Mouse (Mus musculus): ENCODE measurements at regions not wholly inside any gene's neighbourhood (a gene's known extent, or its start where the extent isn't known, plus 50 kb on each side); places are given as distances from the start of the nearest gene placed in this dataset.

DNA sequence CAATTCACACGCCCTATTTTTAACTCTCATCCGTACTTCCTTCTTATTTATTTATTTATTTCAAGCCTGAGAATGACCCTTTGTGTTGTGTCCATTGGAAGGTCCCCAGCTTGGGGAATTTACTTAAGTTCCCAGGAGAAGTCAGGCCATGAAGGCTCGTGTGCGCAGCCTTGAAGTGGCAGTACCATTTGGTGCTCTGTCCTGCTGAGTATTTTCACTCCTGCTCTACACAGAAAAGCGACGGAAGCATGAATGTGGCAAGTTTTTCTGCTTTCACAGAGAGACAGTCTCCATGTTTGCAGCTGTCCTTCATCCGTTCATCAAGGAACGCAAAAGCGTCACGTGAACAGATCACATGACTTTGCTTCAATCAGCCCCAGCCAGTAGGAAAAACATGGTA is 610.2 kb upstream of the Clint1 start:
- DNase-seq (ENCODE audit: low read depth, low spot score): peak; percentile 30

GRCm38 (mm10) chr11:45244796-45245195 is 607.1 kb upstream of the Clint1 start:
- DNase-seq (ENCODE audit: low read depth, low spot score): no peak

- DNase-seq (ENCODE audit: low read depth, low spot score): no peak
These were observed 595.8 kb upstream of the Clint1 start for GRCm38 (mm10) chr11:45256019-45256418.

GRCm38 (mm10) chr11:45262198-45262597 is 589.7 kb upstream of the Clint1 start:
- DNase-seq (ENCODE audit: low read depth, low spot score): peak; percentile 58

GRCm38 (mm10) chr11:45264001-45264400 is 587.9 kb upstream of the Clint1 start:
- peak; percentile 87 for DNase-seq (ENCODE audit: low read depth, low spot score)

- peak; percentile 81 for DNase-seq (ENCODE audit: low read depth, low spot score)
These were observed 586.5 kb upstream of the Clint1 start for GRCm38 (mm10) chr11:45265171-45265988.

- peak; percentile 28 for DNase-seq (ENCODE audit: low read depth, low spot score)
These were observed 585.9 kb upstream of the Clint1 start for GRCm38 (mm10) chr11:45265989-45266302.

- no peak for DNase-seq (ENCODE audit: low read depth, low spot score)
These were observed 582.6 kb upstream of the Clint1 start for GRCm38 (mm10) chr11:45269215-45269614.

GRCm38 (mm10) chr11:45271206-45271605 is 580.6 kb upstream of the Clint1 start:
- DNase-seq (ENCODE audit: low read depth, low spot score): no peak

DNA sequence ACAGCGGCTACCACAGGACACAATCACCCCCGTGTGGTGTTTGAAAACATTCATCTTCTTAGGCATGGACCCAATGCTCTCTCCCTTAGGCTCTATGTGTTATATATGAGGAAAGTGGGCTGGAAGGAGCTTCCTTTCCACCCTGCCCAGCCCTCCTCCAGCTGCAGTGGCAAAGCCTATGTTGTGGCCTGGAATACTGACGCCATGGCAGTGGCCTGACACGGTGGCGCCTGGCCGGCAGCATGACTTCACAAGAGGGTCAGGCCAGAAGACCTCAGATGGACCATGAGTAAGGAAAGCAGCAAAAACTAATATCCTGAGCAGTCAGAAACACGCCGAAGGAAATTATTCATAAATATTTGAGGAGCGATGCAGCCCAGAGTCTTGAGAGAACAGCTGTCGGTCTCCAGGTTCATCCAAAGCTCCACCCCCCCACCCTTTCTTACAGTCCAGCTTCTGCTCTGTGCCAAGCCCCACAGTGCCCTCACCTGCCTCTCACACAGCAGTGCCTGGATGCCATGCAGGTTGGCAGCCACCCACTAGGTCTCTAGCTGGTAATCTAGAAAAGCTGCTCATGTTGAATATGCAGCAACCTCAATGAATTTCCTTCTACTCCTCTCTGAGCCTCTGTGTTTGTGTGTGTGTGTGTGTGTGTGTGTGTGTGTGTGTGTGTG is 577.3 kb upstream of the Clint1 start:
- peak; percentile 64 for DNase-seq (ENCODE audit: low read depth, low spot score)

DNA sequence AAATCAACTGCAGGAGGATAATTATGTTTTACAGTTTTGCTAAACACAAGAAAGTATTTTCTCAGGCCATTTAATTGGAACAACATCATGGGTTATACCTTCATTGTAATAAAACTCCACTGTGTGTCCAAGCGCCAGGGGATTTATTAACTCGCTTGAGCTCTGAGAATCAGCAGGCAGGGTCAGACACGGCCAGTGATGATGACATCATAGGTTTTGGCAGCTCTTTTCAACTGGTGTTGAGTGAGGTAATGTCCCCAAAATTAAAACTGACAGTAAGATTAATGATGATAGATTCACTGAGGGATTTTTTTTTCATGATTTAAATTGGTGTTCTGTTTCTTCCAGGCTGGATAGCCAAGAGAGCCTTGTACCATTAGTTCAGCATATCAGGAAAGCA is 576.7 kb upstream of the Clint1 start:
- peak; percentile 85 for DNase-seq (ENCODE audit: low read depth, low spot score)

GRCm38 (mm10) chr11:45296772-45297171 is 555.1 kb upstream of the Clint1 start:
- peak; percentile 31 for DNase-seq (ENCODE audit: low read depth, low spot score)

DNA sequence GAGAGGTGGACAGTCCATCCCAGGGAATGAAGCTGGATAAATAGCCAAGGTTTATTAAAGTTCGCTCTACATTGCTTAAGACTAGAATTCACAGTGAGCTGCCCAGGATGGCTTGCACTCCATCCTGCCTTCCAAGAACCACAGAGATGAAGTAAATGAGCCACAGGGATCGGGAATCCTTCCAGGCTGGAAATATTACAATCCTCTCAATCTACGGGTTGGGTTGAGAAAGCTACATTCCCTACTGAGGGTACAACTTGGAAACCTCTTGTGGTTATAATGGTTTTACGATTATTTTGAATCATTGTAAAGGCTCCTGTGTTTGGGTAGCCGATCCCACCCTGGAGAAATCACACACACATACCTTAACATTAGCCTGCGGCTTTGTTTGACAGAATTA is 539.9 kb upstream of the Clint1 start:
- peak; percentile 24 for DNase-seq (ENCODE audit: low read depth, low spot score)

DNA sequence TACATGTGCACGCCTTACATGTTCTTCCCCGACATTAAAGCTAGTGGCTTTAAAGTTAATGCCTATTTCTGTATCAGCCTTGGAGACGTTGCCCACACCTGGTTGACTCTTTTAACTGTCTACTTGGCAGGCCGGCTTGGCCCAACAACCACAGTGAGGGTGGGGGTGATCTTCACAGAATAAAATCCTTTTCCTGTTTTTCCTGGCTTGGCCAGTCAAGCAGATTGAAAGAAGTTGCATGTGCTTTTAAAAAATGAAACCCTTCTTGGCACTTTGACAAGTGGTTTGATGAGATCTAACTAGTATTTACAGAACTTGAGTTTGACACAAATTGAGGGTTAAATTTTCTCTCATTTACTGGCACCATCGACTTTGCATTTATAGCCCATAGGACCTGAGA is 528.1 kb upstream of the Clint1 start:
- DNase-seq (ENCODE audit: low read depth, low spot score): peak; percentile 25

DNA sequence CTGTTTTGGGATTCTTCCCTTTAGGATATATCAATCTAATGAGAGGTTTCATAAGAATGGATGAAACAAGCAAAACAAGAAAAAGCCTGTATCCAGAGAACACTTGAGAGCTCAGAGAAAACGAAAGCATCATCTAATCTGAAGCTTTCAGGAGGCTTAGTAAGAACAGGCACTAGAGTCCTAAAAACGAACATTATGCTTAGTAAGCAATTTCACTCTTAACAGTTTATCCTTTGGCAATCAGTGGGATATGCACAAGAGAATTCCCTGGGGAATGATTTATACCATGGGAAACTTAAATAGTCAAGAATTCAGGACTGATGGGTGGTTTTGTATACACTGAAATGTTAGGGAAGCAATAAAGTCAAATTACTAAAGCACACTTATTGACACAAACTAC is 521.5 kb upstream of the Clint1 start:
- no peak for DNase-seq (ENCODE audit: low read depth, low spot score)

- no peak for DNase-seq (ENCODE audit: low read depth, low spot score)
These were observed 518.1 kb upstream of the Clint1 start for GRCm38 (mm10) chr11:45333756-45334155.

GRCm38 (mm10) chr11:45349331-45349730 is 502.5 kb upstream of the Clint1 start:
- no peak for DNase-seq (ENCODE audit: low read depth, low spot score)

- no peak for DNase-seq (ENCODE audit: low read depth, low spot score)
These were observed 486.5 kb upstream of the Clint1 start for GRCm38 (mm10) chr11:45365343-45365742.

GRCm38 (mm10) chr11:45389243-45390146 is 462.4 kb upstream of the Clint1 start:
- DNase-seq (ENCODE audit: low read depth, low spot score): no peak

- no peak for DNase-seq (ENCODE audit: low read depth, low spot score)
These were observed 455.8 kb upstream of the Clint1 start for GRCm38 (mm10) chr11:45396009-45396408.

DNA sequence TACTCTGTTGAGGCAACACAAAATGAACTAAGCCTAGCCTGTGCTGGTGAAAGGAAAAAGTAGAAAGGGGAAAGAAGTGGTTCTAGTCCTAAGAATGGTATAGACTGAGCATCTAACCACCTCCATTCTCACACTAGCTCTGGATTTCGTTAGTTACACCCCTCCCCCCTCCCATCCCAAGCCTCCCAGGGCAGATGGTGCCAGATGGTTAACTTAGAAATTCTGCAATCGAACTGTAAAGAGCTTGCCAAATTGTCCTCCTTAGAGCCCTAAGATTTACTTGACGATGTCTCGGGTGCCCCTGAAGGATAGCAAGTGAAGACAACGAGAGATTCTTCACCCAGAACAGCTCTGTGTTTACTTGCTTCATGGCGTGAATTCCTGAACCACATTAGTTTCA is 453.7 kb upstream of the Clint1 start:
- no peak for DNase-seq (ENCODE audit: low read depth, low spot score)

DNA sequence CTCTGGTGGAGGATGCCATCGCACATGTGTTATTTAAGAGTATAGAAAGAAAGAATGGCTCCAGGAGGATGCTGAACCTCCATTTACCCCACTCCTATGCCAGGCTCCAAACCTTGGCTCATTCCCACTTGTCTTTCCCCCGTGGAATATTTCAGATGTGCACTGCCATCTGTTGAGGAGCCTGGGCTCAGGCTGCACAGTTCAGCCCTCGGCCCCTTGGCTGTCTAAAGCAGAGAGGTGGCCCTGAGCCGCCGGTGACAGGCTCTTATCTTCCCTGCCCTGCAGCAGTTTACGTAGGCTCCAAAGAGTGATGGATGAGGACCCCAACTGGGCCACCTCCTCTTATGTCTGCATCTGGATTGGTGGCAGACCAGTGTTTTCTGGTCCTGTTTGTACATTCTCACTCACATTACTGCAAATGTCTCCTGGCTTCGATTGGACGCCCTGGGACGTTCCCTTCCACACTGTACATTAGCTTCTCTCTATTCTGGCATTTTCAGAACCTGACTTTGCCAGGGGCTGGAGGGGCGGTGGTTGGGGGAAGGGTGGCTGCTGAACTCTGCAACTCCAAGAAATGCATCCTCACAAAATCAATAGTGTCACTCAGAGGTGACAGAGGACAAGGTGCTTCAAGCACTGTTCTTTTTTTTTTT is 447.3 kb upstream of the Clint1 start:
- DNase-seq (ENCODE audit: low read depth, low spot score): no peak
